Mouse (Mus musculus): Measurements from ENCODE around the gene Col7a1.

- no peak for TF ChIP-seq CTCF (IDR thresholded peaks at IDR 0.05)
- no peak for TF ChIP-seq EP300 (IDR thresholded peaks at IDR 0.05)
Measured at GRCm38 (mm10) chr9:108928424-108928823, 25.0 kb upstream of the Col7a1 start.
